8 mouse cellular contexts compared by ENCODE assay signal in genomic region chr7:27258205-27258899, GRCm38 (mm10). TPM values are rescaled to one million over a fixed set of nuclear protein-coding genes. Genes with fewer than 3 reads are reported as not detected.
DNase-seq lines count a peak whose midpoint lies in the region; ATAC-seq and TF ChIP-seq lines count a peak whose summit lies in the region.

Gene Numbl (plus strand): TSS chr7:27258433.

- H3K4me2 ChIP-seq in hindbrain, postnatal 0 days (ENCODE audit: low read depth, low read length), result peak within 1 kb of the TSS; percentile 90

- WGBS in hindbrain, postnatal 0 days, result under 1% methylated on average over 41 of the region's 47 CpGs

- DNase-seq in WW6 (ENCODE audit: low read depth, low spot score), result peak; percentile 91
- peak; percentile 73 to 96 for DNase-seq in cerebellum, postnatal 4 days (ENCODE audit: low spot score in 2 of 2)
- DNase-seq in gastrocnemius, adult 2 months, result peak; percentile 97
- peak; percentile 96 for DNase-seq in hindbrain, postnatal 0 days (ENCODE audit: low spot score)
- peak; percentile 86 to 90 for DNase-seq in left cerebral cortex, adult 2 months (ENCODE audit: extremely low spot score in 1 of 2, low spot score in 2 of 2)
- peak; percentile 84 to 91 for DNase-seq in right cerebral cortex, adult 2 months (ENCODE audit: low spot score in 2 of 2)
- DNase-seq in urinary bladder, postnatal 14 days (ENCODE audit: low spot score), result peak; percentile 96

- H3K9me3 ChIP-seq in hindbrain, postnatal 0 days (ENCODE audit: low read length), result no peaks in the 10 kb centered on the region

- peak within 1 kb of the TSS; percentile 88 for H3K4me3 ChIP-seq in gastrocnemius, adult 2 months
- H3K4me3 ChIP-seq in hindbrain, postnatal 0 days (ENCODE audit: low read length), result peak within 1 kb of the TSS; percentile 95
- H3K4me3 ChIP-seq in left cerebral cortex, adult 2 months, result peak within 1 kb of the TSS; percentile 87

- peak; percentile 69 for ATAC-seq in hindbrain, postnatal 0 days
- ATAC-seq in megakaryocyte, adult 5-6 weeks (ENCODE audit: poor library complexity, severe bottlenecking), result peak; percentile 88

- H3K36me3 ChIP-seq in hindbrain, postnatal 0 days (ENCODE audit: insufficient read depth, low read length), result peaks cover 14% of the 10 kb centered on the region; the same call in 1 of the 2 replicates

- no peaks in the 10 kb centered on the region for H3K27me3 ChIP-seq in hindbrain, postnatal 0 days (ENCODE audit: insufficient read depth, low read length)

- peak within 1 kb of the TSS; percentile 87 for H3K27ac ChIP-seq in gastrocnemius, adult 2 months
- peak within 1 kb of the TSS; percentile 97 for H3K27ac ChIP-seq in hindbrain, postnatal 0 days
- H3K27ac ChIP-seq in left cerebral cortex, adult 2 months, result peak within 1 kb of the TSS; percentile 88

- TF ChIP-seq CTCF in gastrocnemius, adult 2 months (IDR thresholded peaks at IDR 0.05), result no peak
- TF ChIP-seq CTCF in hindbrain, postnatal 0 days (IDR thresholded peaks at IDR 0.05; ENCODE audit: low read depth), result 0 out of 2 replicates have a peak, but pooled peaks have one; percentile 3
- TF ChIP-seq CTCF in left cerebral cortex, adult 2 months (IDR thresholded peaks at IDR 0.05), result no peak

- H3K9ac ChIP-seq in hindbrain, postnatal 0 days (replicated peaks; ENCODE audit: low read length), result peak within 1 kb of the TSS; percentile 98

- H3K4me1 ChIP-seq in hindbrain, postnatal 0 days (ENCODE audit: insufficient read depth, low read length), result peaks cover 11% of the 10 kb centered on the region; the same call in 1 of the 2 replicates

- intact Hi-C loops in gastrocnemius, adult 2 months (cut with DNase I), result loop anchor here (5.0 kb wide), 1 partner anchor 96 kb away; no protein-coding TSS in a partner anchor
- intact Hi-C loops in left cerebral cortex, adult 2 months (cut with DNase I), result loop anchor here (1.0 kb wide), 1 partner anchor 30 kb away; the partner anchor contains the start of gene Itpkc

RNA-seq across cellular contexts. Expression of gene Numbl, which starts in this region (rescaled TPM):
- total RNA-seq in gastrocnemius, adult 2 months (2021), result 1 to 10 TPM; 3.8 to 4.2 TPM
- total RNA-seq in hindbrain, postnatal 0 days (2014; rRNA removed), result 140 and 161 TPM in 2 replicates
- polyA plus RNA-seq in hindbrain, postnatal 0 days (2015; fragmentation: Nextera tagmentation; extraction: Ambion mirVana), result 55.9 and 59.5 TPM in 2 replicates
- 100 to 1,000 TPM; 117 to 135 TPM for total RNA-seq in left cerebral cortex, adult 2 months (2021)
- 2.8 and 4.3 TPM in 2 replicates for total RNA-seq in megakaryocyte, adult 5-6 weeks (2015)
- 2.5 and 2.6 TPM in 2 replicates for total RNA-seq in megakaryocyte, adult 5-6 weeks (2017)

Comparison
In these comparisons a context has a peak if more than half of its experiments do, and no peak if none do; other contexts are left out.
1. Peak in every context shown above with its lines: DNase-seq, ATAC-seq, H3K4me3 ChIP-seq and H3K27ac ChIP-seq.
2. RNA of gene Numbl (total RNA-seq): 140 to 161 TPM in hindbrain, postnatal 0 days and 117 to 135 TPM in left cerebral cortex, adult 2 months; 3.8 to 4.2 TPM in gastrocnemius, adult 2 months and 2.5 to 4.3 TPM in megakaryocyte, adult 5-6 weeks; every median in the first group is over 10 times any median in the second.